Mouse (Mus musculus): ENCODE data around the gene Iqca. TPM values are rescaled to one million over a fixed set of nuclear protein-coding genes. Genes with fewer than 3 reads are reported as not detected.

Iqca gene
- polyA plus RNA-seq, 2 experiments from 2014 or later: not detected

DNA sequence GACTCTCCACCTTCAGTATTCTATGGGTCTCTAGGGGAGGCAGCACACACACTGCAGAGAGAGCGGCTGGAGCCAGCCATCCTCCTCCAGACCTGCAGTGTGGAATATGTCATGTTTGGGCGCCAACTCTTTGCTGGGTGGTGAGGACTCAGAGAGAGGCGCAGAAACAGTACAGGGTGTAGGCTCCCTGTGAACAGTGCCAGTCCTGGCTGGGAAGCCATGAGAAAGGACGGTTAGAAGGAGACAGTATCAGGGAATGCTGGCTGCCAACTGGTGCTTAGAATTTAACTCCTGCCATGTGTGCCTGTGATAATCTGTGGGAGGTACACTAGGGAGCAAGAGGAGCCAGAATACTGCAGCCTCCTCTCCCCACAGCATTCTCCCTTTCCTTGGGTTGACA is 98.2 kb downstream of the Iqca start:
- no peak for ATAC-seq

DNA sequence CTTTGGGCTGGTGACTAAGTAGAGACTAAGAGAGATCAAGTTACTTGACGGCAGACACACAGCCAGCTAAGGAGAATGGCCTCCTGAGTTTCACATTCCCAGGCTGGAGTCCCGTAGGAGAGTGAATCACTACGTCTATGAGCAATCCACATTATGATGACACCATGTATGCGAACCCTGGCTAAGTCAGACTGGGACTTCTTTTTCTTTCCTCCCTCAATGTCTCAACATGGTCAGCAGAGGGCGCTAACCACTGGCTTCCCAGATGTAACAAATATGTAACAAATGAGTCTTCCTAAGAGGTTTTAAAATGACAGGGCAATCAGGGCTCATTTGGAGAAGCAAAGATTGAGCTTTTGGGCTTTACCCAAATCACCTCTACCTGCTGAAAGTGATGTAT is 101.9 kb downstream of the Iqca start:
- ATAC-seq: no peak

DNA sequence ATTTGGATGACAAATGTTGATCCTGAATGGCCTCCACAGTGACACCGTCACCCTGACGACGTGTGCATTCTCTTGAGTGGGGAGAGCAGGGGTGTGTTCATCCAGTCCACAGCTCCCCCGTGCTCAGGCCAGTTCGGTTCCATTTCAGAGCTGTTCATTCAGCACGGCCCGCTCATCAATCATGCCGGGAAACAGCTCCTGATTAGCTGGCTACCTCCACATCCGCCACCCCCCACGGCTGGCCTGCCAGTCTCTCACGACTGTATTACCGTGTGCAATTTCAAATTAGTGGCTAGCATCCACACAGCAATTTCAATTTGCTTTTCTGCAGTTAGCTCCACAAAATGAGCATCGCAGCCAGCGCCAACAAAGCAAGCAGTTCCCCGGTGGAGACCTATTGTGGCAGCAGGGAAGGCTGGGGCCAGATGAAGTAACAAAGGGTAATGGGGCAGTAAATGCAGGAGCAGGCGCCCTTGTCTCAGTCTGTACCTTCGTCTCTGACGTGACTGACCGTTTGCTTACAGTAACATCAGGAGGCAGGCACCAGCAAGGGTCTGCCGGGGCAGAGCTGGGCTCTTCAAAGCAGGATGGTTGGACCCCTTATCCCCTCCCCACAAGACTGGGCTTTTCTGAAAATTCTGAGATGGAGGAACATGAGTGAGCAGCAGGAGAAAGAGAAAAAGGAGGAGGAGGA is 103.0 kb downstream of the Iqca start:
- ATAC-seq: no peak

DNA sequence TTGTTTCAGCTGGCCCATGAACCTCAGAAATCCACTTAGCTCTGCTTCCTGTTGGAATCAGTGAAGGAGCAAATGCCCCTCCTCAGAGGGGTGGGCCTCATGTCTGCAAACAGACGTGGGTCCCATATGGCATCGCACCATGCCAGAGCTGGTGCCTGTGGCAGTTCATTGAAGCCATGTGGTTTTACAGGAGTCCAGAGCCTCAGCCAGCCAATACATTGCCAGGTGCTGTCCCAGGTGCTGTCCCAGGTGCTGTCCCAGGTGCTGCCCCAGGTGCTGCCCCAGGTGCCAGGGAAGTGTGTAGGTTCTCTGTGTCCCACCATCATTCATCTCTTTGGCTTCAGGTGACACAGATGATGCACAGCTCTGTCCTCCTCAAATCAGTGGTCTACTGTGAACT is 124.9 kb downstream of the Iqca start:
- ATAC-seq: no peak

DNA sequence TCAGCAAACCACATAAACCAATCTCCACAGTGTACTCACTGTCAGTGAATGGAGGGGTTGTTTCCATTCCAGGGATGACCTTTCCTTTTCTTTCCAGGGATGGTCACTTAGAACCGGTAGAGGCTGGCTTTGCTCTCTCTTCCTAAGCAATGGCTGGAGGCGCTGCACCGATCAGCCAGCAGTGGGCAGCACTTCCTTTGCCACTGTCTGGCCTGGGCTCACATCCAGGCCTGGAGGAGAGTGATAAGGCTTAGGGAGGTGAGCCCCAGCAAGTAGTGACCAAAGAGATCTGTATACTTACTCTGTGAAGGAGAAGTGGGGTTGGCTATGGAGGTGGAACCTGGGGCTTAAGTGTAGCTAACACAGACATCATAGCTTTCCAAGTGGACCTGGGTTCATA is 126.3 kb downstream of the Iqca start:
- no peak for ATAC-seq

DNA sequence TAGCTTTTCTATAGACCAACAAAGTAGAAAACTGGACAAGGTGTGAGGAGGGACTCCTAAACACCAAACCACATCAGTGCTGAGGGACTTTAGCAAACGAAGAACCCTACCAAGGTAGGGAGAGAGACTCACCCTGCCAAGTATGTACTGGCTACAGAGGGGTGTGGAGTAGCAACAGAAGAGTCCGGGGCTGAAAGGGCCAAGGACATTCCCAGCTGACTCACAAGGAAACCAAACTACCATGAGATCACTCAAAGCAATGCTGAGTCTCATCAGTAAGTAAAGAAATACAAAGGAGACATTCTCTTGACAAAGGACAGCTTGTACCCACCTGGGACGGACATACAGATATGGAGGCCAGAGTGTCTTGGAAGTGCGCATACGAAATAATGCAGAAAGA is 132.9 kb downstream of the Iqca start:
- ATAC-seq: no peak

DNA sequence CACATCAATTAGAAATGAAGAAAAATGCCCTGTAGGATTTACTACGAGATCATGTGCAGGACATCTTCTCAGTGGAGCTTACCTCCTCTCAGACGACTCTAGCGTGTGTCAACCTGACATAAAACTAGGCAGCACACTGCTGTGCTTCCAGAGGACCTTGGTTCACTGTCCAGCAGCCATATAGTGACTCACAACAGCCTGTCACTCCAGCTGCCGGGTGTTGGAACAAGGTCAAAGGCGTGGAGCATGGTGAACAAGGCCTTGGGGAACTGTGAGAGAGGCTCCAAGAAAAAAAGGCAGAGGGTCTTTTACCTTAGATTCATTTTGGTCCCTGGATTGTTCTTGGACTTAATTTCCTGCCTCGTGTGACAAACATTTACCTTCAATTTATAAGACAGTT is 135.1 kb downstream of the Iqca start:
- ATAC-seq: no peak

DNA sequence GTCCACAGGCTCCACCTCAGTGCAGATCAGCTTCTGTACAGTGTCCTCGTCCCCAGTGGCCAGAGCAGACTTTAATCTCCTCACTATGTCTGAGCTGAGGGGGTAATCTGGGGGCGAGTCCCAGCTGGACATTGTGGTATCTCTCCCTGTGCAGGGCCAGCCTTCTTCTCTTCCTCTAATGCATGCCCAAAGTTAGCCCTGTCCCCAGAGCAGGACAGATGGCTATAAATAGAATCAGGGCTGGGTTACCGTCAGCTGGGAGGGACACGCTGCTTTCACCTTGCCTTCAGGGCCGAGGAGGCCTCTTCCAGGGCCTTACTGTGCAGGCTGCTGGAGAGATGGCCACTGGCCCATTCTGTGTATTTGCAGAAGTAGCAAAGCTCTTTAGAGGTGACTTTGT is 138.8 kb downstream of the Iqca start, which contains the start of gene Asb18:
Gene Asb18, minus strand, starts transcription at position 221 of the 400 bp plus-strand sequence.
- no peak for ATAC-seq

DNA sequence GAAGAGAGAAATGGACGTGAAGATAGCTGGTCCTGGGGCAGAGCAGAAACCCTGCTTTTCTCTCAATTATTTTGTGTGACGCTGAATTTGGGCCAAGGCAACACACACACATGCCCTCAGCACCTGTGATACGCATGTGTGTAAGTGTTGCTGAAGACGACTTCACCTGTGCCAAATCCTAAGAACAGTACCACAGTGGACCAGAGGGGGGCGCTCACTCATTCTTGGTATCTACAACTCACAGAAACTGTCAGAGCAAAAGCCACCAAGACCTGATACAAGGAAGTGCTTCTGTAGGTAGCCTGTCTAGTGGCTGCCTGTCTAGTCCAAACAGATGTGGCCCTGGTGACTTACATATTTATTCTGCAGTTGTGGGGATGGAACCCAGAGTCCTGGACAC is 139.9 kb downstream of the Iqca start:
- no peak for ATAC-seq

DNA sequence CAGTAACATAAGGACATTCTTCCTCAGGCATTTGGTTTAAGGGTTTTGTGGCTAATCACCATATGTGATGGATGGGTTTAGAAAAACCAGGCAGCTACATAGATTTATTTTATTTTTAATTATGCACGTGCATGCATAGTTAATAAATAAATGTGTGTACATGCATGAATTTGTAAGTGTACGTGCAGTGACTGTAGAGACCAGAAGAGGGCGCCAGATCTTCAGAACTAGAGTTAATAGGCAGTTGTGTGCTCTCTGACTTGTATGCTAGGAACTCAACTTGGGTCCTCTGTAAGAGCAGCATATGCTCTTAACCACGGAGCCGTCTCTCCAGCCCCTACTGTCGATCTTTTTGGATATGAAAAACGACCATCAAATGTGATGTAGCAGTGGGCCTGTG is 140.4 kb downstream of the Iqca start:
- no peak for ATAC-seq

DNA sequence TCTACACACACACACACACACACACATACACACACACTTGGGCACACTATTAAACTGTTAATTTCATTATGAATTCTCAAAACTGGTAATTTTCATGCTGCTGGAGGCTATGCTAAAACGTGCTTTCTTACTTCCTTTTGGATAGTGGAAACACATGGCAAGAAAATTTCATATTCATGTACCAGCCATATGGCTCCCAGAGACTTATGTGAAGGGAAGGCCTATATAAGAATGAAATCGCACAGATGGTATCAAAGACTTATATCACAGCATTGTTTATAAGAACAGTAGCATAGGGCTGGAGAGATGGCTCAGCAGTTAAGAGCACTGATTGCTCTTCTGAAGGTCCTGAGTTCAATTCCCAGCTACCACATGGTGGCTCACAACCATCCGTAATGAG is 141.0 kb downstream of the Iqca start:
- no peak for ATAC-seq

DNA sequence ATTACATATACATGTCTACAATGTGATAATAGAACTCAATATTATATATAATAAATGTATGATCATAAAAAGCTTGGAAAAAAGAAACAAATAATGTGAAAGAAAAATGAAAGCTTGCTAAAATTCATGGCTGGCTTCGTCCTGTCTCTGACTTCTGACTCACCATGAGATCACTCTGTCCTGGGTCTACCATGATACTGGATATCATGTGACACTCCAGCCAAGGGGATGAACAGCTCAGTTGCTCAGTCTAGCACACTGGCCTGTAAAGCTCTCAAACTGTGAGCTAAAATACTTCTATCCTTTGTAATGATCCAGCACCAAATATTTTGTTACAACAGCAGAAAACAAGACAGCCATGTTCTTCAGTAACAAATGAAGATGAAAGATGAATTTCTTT is 143.1 kb downstream of the Iqca start:
- ATAC-seq: no peak

DNA sequence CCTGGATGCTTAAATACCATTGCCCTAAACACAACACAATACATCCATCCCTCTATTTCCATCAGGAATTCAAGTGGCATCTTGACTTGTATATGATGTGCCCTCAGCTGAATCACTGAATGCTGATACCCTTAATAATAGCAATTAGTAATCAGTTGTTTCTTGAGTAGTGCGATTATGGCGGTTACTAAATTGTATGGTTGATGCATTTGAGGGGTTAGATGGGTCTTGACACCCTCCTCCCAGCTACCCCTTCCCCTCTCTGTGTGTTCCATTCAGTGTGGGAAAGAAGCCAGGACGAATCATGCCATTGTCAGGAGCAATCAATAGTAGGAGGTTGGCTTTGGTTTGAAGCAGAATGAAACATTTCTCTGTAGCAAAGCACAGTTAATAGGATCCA is 144.0 kb downstream of the Iqca start:
- no peak for ATAC-seq

DNA sequence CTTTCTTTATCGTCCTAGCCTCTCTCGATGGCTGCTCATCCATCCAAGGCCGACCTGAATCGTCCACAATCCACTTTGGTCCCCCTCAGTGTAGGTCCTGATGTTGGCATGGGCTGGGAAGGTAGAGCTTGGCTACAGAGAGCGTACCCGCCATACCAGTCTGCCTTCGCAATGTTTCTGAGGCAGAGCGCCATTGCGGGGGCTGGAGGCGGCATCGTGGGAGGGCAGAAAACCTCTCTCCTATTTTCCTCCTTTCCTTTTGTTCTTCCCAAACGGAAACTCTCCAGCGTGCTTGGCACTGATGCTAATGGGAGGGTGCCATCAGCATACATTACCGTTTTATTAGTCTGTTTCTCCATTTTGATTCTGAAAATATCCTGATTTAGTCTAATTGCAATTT is 146.5 kb downstream of the Iqca start:
- no peak for ATAC-seq

DNA sequence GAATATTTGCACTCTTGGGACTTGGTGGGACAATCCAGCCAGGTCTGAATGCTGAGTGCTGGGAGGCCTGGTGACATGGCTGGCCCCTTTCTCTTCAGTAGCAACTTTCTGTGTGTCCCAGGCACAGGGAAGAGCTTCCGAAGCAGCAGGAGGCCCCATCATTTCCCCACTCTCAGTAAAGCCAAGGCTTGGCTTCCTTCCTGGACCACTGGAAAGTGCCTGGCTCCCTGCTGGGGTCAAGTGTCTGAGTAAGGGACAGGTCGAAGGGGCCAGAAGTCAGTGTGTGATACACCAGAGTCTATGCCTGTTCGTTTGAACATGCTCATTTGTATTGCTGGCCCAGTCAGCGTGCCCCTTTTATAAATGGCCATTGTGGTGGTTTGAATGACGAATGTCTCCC is 152.2 kb downstream of the Iqca start:
- no peak for ATAC-seq

DNA sequence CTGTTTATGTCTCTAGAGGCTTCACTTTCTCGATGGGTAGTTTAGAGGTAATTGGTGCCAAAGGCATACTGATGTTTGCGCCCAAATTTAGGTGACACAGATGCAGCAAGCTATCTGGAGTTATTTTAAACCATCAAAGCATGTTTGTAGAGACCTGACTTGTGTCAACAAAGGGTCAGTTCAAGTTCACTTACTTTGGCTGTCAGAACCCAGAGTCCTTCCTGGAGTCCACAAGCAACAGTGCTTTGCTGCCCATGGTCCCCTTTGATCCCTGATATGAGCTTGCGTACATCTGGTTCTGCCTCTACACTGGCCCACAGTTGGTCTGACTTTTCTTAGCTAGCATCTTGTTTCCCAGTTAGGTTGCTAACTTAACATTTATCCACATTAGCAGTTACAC is 153.3 kb downstream of the Iqca start:
- no peak for ATAC-seq

DNA sequence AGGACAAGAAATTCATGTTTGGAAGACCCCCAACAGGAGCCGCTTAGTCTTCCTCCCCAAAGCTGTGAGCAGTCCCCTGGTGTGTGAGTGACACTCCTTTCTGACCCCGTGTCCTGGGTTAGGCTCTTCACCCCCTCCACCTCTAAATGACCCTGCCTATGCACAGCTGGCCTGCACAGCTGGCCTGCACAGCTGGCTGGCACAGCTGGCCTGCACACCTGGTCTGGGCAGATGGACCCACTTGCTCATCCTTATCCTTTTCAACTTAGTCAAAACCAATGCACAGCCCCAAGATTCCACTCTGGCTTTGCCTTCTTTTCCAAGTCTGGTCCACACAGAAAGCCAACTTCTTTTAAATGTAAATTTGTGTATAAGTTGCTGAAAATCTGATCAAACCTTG is 154.5 kb downstream of the Iqca start:
- no peak for ATAC-seq

DNA sequence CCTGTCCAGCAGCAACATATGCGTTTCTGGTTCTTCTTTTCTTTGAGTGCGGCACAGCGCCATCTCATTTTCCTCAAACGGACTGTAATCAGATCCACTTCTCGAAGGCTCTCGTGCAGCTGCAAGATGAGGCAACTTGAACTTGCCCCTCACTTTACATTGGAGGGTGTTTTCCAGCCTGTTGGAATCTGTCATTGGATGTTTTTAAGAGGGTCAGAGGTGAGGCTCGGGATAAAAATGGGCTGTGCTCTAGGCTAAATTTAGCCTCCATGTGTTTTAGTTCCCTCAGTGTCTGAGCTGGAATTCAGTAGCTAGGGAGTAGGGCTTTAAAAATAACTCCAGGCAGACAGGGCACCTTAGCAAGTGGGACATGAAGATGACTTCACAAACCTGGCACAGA is 155.1 kb downstream of the Iqca start:
- no peak for ATAC-seq

DNA sequence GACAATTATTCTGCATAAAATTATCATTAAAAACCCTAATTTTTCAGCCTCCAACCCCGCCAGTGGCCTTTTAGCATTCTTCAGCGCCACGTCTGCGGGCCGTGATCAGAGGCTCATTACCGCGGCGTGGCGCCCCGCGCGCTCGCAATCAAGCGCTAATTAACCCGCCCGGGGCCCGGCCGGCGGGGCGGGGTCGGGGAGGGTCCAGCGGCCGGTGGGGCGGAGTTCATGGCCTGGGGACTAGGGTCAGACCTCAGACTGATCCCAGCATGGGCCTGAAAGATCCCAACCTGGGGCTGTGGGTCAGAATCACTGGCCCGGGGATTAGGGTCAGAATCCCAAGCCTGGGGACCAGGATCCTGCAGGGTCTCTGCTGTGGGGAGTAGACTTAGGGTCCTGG is 160.9 kb downstream of the Iqca start:
- no peak for ATAC-seq

Other genes starting within 250 kb of the Iqca start
- gene Gbx2, start 222.2 kb downstream of the Iqca start, polyA plus RNA-seq (2017; shearing (Covaris generic)): not detected
- gene Asb18, start 138.7 kb downstream of the Iqca start, polyA plus RNA-seq (2017; shearing (Covaris generic)): not detected
- gene Ackr3, start 50.6 kb upstream of the Iqca start, polyA plus RNA-seq (2017; shearing (Covaris generic)): under 1 TPM; 0.15 to 0.21 TPM

Measured in activated CD4-positive, CD25-positive, alpha-beta regulatory T cell, adult 4 months (primary cell).